Mouse (Mus musculus) NIH3T3 (cell line): Measurements from ENCODE around the gene Arhgap25.
A peak's percentile ranks its signal among the peaks of the same experiment; 100 is the strongest.
"Not testable (repeated sequence)": the region's sequence is repeated elsewhere in the genome, so short reads cannot be mapped to it uniquely, and the experiment has no call there.

Experiments used
- DNase-seq: peaks from one replicate; pipeline ENCODE4 v3.0.0-alpha.2; 2012; ENCODE audit warnings: low read depth

Arhgap25 gene

GRCm38 (mm10) chr6:87532953-87533710, at the start of gene Arhgap25:
TSS of gene Arhgap25 (minus strand) at chr6:87533259.
- DNase-seq = no peak

GRCm38 (mm10) chr6:87582456-87582855, 49.4 kb upstream of the Arhgap25 start:
- peak; percentile 94 for DNase-seq

GRCm38 (mm10) chr6:87581581-87581980, 48.5 kb upstream of the Arhgap25 start:
- DNase-seq = no peak

- DNase-seq = no peak
Observed at GRCm38 (mm10) chr6:87581071-87581470, 48.0 kb upstream of the Arhgap25 start.

- DNase-seq = no peak
Observed at GRCm38 (mm10) chr6:87578247-87578646, 45.2 kb upstream of the Arhgap25 start.

GRCm38 (mm10) chr6:87576648-87577330, 43.7 kb upstream of the Arhgap25 start:
- DNase-seq = peak; percentile 83

- DNase-seq = not testable (repeated sequence)
Observed at GRCm38 (mm10) chr6:87571863-87572262, 38.8 kb upstream of the Arhgap25 start.

- DNase-seq = peak; percentile 51
Observed at GRCm38 (mm10) chr6:87567686-87568593, 34.9 kb upstream of the Arhgap25 start.

- DNase-seq = peak; percentile 90
Observed at GRCm38 (mm10) chr6:87565166-87565565, 32.1 kb upstream of the Arhgap25 start.

GRCm38 (mm10) chr6:87564356-87564755, 31.3 kb upstream of the Arhgap25 start:
- DNase-seq = no peak

GRCm38 (mm10) chr6:87553724-87554123, 20.7 kb upstream of the Arhgap25 start:
- no peak for DNase-seq

- DNase-seq = peak; percentile 54
Observed at GRCm38 (mm10) chr6:87552054-87552807, 19.2 kb upstream of the Arhgap25 start.

GRCm38 (mm10) chr6:87547836-87548235, 14.8 kb upstream of the Arhgap25 start:
- no peak for DNase-seq

- no peak for DNase-seq
Observed at GRCm38 (mm10) chr6:87547431-87547830, 14.4 kb upstream of the Arhgap25 start.

- DNase-seq = no peak
Observed at GRCm38 (mm10) chr6:87545331-87546217, 12.5 kb upstream of the Arhgap25 start.

- DNase-seq = peak; percentile 62
Observed at GRCm38 (mm10) chr6:87542027-87542426, 9.0 kb upstream of the Arhgap25 start.

- DNase-seq = no peak
Observed at GRCm38 (mm10) chr6:87541171-87541571, 8.1 kb upstream of the Arhgap25 start.

GRCm38 (mm10) chr6:87538376-87539270, 5.6 kb upstream of the Arhgap25 start:
- peak; percentile 21 for DNase-seq

- DNase-seq = no peak
Observed at GRCm38 (mm10) chr6:87537678-87538077, 4.6 kb upstream of the Arhgap25 start.
